Mouse (Mus musculus): ENCODE data around the gene Dapk2.

- TF ChIP-seq CTCF (IDR thresholded peaks at IDR 0.05; ENCODE audit: low read depth) (no peak), EP300 (IDR thresholded peaks at IDR 0.05; ENCODE audit: low read depth) (no peak)
Measured at GRCm38 (mm10) chr9:66265645-66266044, 107.6 kb downstream of the Dapk2 start.

All from liver, embryonic 14.5 days (tissue).